ENCODE assay signal across 8 mouse cellular contexts in genomic region chr11:97947426-97947825, GRCm38 (mm10). TPM values are rescaled to one million over a fixed set of nuclear protein-coding genes. Genes with fewer than 3 reads are reported as not detected.
A peak's percentile ranks its signal among the peaks of the same experiment; 100 is the strongest.
DNase-seq lines count a peak whose midpoint lies in the region; ATAC-seq and TF ChIP-seq lines count a peak whose summit lies in the region.

No protein-coding gene starts in this region.

- 14% methylated on average over 7 of the region's 7 CpGs for WGBS in forebrain, postnatal 0 days
- 9% methylated on average over 7 of the region's 7 CpGs for WGBS in forebrain, embryonic 13.5 days
- 14% methylated on average over 7 of the region's 7 CpGs for WGBS in neural tube, embryonic 15.5 days
- 15% methylated on average over 7 of the region's 7 CpGs for WGBS in limb, embryonic 11.5 days

- H3K36me3 ChIP-seq in forebrain, postnatal 0 days (ENCODE audit: insufficient read depth) = no peaks in the 10 kb centered on the region
- H3K36me3 ChIP-seq in forebrain, embryonic 13.5 days (ENCODE audit: poor library complexity, severe bottlenecking) = no peaks in the 10 kb centered on the region
- no peaks in the 10 kb centered on the region for H3K36me3 ChIP-seq in neural tube, embryonic 15.5 days
- no peaks in the 10 kb centered on the region for H3K36me3 ChIP-seq in limb, embryonic 11.5 days (ENCODE audit: control insufficient read depth, insufficient read depth, low read length)

- no peak overlapping the region for H3K4me2 ChIP-seq in forebrain, postnatal 0 days (ENCODE audit: low read depth)
- H3K4me2 ChIP-seq in forebrain, embryonic 13.5 days = no peak overlapping the region
- no peak overlapping the region for H3K4me2 ChIP-seq in neural tube, embryonic 15.5 days
- no peak overlapping the region for H3K4me2 ChIP-seq in limb, embryonic 11.5 days (ENCODE audit: low read depth, severe bottlenecking)

- no peaks in the 10 kb centered on the region for H3K4me1 ChIP-seq in forebrain, postnatal 0 days (ENCODE audit: insufficient read depth)
- H3K4me1 ChIP-seq in forebrain, embryonic 13.5 days = peaks cover 13% of the 10 kb centered on the region
- H3K4me1 ChIP-seq in neural tube, embryonic 15.5 days = peaks cover 12% of the 10 kb centered on the region
- no peaks in the 10 kb centered on the region for H3K4me1 ChIP-seq in limb, embryonic 11.5 days (ENCODE audit: control insufficient read depth, insufficient read depth, low read length)

- no peak overlapping the region for H3K27ac ChIP-seq in forebrain, postnatal 0 days (ENCODE audit: low read depth, low read length)
- no peak overlapping the region for H3K27ac ChIP-seq in forebrain, embryonic 13.5 days
- no peak overlapping the region for H3K27ac ChIP-seq in neural tube, embryonic 15.5 days (replicated peaks)
- no peak overlapping the region for H3K27ac ChIP-seq in limb, embryonic 11.5 days (replicated peaks; ENCODE audit: low read depth, low read length)

- no peak overlapping the region for H3K4me3 ChIP-seq in forebrain, postnatal 0 days (ENCODE audit: low read depth, low read length)
- H3K4me3 ChIP-seq in forebrain, embryonic 13.5 days = no peak overlapping the region
- H3K4me3 ChIP-seq in neural tube, embryonic 15.5 days (replicated peaks) = no peak overlapping the region
- no peak overlapping the region for H3K4me3 ChIP-seq in limb, embryonic 11.5 days (ENCODE audit: low read depth, low read length)

- no peak for ATAC-seq in forebrain, postnatal 0 days
- no peak for ATAC-seq in forebrain, embryonic 13.5 days
- ATAC-seq in neural tube, embryonic 15.5 days (ENCODE audit: low FRiP score) = no peak
- no peak for ATAC-seq in limb, embryonic 11.5 days (ENCODE audit: insufficient number of reproducible peaks, low FRiP score, low TSS enrichment, low read depth)
- ATAC-seq in inflammation-experienced regulatory T-cells, adult 6 months = no peak

- H3K9ac ChIP-seq in forebrain, postnatal 0 days = no peak overlapping the region
- no peak overlapping the region for H3K9ac ChIP-seq in forebrain, embryonic 13.5 days
- H3K9ac ChIP-seq in neural tube, embryonic 15.5 days (replicated peaks) = no peak overlapping the region
- no peak overlapping the region for H3K9ac ChIP-seq in limb, embryonic 11.5 days (ENCODE audit: low read length)

- H3K27me3 ChIP-seq in forebrain, postnatal 0 days (ENCODE audit: insufficient read depth, low read length) = no peaks in the 10 kb centered on the region
- H3K27me3 ChIP-seq in forebrain, embryonic 13.5 days = no peaks in the 10 kb centered on the region
- H3K27me3 ChIP-seq in neural tube, embryonic 15.5 days (replicated peaks) = no peaks in the 10 kb centered on the region
- no peaks in the 10 kb centered on the region for H3K27me3 ChIP-seq in limb, embryonic 11.5 days (ENCODE audit: control insufficient read depth, insufficient read depth, low read length)

- DNase-seq in forebrain, postnatal 0 days = no peak
- peak; percentile 44 for DNase-seq in neural tube, embryonic 10.5 days (ENCODE audit: extremely low spot score, low spot score)
- peak; percentile 53 to 54 for DNase-seq in cerebellum, postnatal 36 days
- peak; percentile 70 for DNase-seq in limb, embryonic 11.5 days (ENCODE audit: low spot score)
- DNase-seq in testis, postnatal 10 days (ENCODE audit: low spot score) = peak; percentile 74

- H3K9me3 ChIP-seq in forebrain, postnatal 0 days (ENCODE audit: low read length) = no peaks in the 10 kb centered on the region
- no peaks in the 10 kb centered on the region for H3K9me3 ChIP-seq in forebrain, embryonic 13.5 days (replicated peaks)
- H3K9me3 ChIP-seq in neural tube, embryonic 15.5 days (replicated peaks) = no peaks in the 10 kb centered on the region
- no peaks in the 10 kb centered on the region for H3K9me3 ChIP-seq in limb, embryonic 11.5 days (ENCODE audit: control insufficient read depth, low read length)

- peak; percentile 64 for TF ChIP-seq CTCF in forebrain, postnatal 0 days (IDR thresholded peaks at IDR 0.05; ENCODE audit: low read depth)

RNA-seq across cellular contexts. Expression of gene Plxdc1, which starts 38.8 kb away (rescaled TPM):
- 0.54 and 1.5 TPM in 2 replicates for total RNA-seq in forebrain, postnatal 0 days (2014; rRNA removed)
- polyA plus RNA-seq in forebrain, postnatal 0 days (2015; fragmentation: Nextera tagmentation; extraction: Ambion mirVana) = 1.6 and 3.5 TPM in 2 replicates
- polyA plus RNA-seq in forebrain, embryonic 13.5 days (2015; fragmentation: Nextera tagmentation; extraction: Ambion mirVana) = 0.14 and 0.34 TPM in 2 replicates
- polyA plus RNA-seq in neural tube, embryonic 15.5 days (2015; fragmentation: Nextera tagmentation; extraction: Ambion mirVana) = 1.1 and 1.8 TPM in 2 replicates
- polyA plus RNA-seq in limb, embryonic 11.5 days (2014; fragmentation: Nextera tagmentation; extraction: Ambion mirVana) = 0.15 TPM in 1 of 2 replicates, not detected in the other
- polyA plus RNA-seq in inflammation-experienced regulatory T-cells, adult 6 months (2017; shearing (Covaris generic)) = 1 to 10 TPM; 1.1 to 8.5 (median 2.2) TPM

RNA-seq across cellular contexts. Expression of gene Arl5c, which starts 48.6 kb away (rescaled TPM):
- total RNA-seq in forebrain, postnatal 0 days (2014; rRNA removed) = 3.7 and 5.2 TPM in 2 replicates
- polyA plus RNA-seq in forebrain, postnatal 0 days (2015; fragmentation: Nextera tagmentation; extraction: Ambion mirVana) = 3.0 and 4.2 TPM in 2 replicates
- polyA plus RNA-seq in forebrain, embryonic 13.5 days (2015; fragmentation: Nextera tagmentation; extraction: Ambion mirVana) = 8.4 and 11.0 TPM in 2 replicates
- 11.8 and 14.0 TPM in 2 replicates for polyA plus RNA-seq in neural tube, embryonic 15.5 days (2015; fragmentation: Nextera tagmentation; extraction: Ambion mirVana)
- 9.5 and 9.9 TPM in 2 replicates for polyA plus RNA-seq in limb, embryonic 11.5 days (2014; fragmentation: Nextera tagmentation; extraction: Ambion mirVana)
- polyA plus RNA-seq in inflammation-experienced regulatory T-cells, adult 6 months (2017; shearing (Covaris generic)) = 10 to 100 TPM; 43.8 to 60.5 (median 53.2) TPM
